Mouse (Mus musculus) midbrain, embryonic 16.5 days (tissue): ENCODE data around the gene Nifk. TPM values are rescaled to one million over a fixed set of nuclear protein-coding genes. Genes with fewer than 3 reads are reported as not detected.

Experiments used
- ATAC-seq: fragments of 200-750 bp; cut with Nextera tagmentation; 2 replicates; pipeline ENCODE4 v1.8.0; 2017; ENCODE audit warnings: moderate TSS enrichment
- H3K27ac ChIP-seq: fragments of 300-500 bp; sonication (generic); 2 replicates; pipeline ENCODE4 v1.5.1; 2014; ENCODE audit warnings: mild to moderate bottlenecking, low read length, mixed read lengths
- H3K27me3 ChIP-seq: fragments of 300-500 bp; sonication (generic); 2 replicates; pipeline ENCODE4 v1.6.1; 2014; ENCODE audit warnings: low read depth, low read length, mixed read lengths; ENCODE audit not compliant: control insufficient read depth, insufficient read depth
- H3K36me3 ChIP-seq: fragments of 300-500 bp; sonication (generic); 2 replicates; pipeline ENCODE4 v1.6.1; 2014; ENCODE audit warnings: mild to moderate bottlenecking, low read length, moderate library complexity, mixed read lengths; ENCODE audit not compliant: control insufficient read depth, insufficient read depth
- H3K4me1 ChIP-seq: fragments of 300-500 bp; sonication (generic); 2 replicates; pipeline ENCODE4 v1.6.1; 2014; ENCODE audit warnings: mild to moderate bottlenecking, low read length, mixed read lengths; ENCODE audit not compliant: control insufficient read depth, insufficient read depth
- H3K4me2 ChIP-seq: fragments of 300-500 bp; sonication (generic); 2 replicates; pipeline ENCODE4 v1.6.1; 2014; ENCODE audit warnings: mild to moderate bottlenecking, low read length, mixed read lengths
- H3K4me3 ChIP-seq: fragments of 300-500 bp; sonication (generic); 2 replicates; pipeline ENCODE4 v1.5.1; 2014; ENCODE audit warnings: low read depth, mild to moderate bottlenecking, low read length, moderate library complexity, mixed read lengths
- H3K9ac ChIP-seq: fragments of 300-500 bp; sonication (generic); 2 replicates; pipeline ENCODE4 v1.6.1; 2014; ENCODE audit warnings: low read depth, low read length, mixed read lengths
- H3K9me3 ChIP-seq: fragments of 300-500 bp; sonication (generic); replicated peaks from 2 replicates; pipeline ENCODE4 v1.6.1; 2014; ENCODE audit warnings: mild to moderate bottlenecking, low read length, mixed read lengths; ENCODE audit not compliant: control insufficient read depth, poor library complexity, severe bottlenecking
- WGBS: fragments of 180-500 bp; shearing (Covaris S2); extraction: QIAGEN DNeasy Blood & Tissue Kit; methylation state at CpG from one replicate; pipeline ENCODE4 v1.1.7; 2014; 5-methylcytosine and 5-hydroxymethylcytosine counted together
- polyA plus RNA-seq: library from polyadenylated mRNA; unstranded; fragments of >200 nt; fragmentation: Nextera tagmentation; extraction: Ambion mirVana; gene quantifications from 2 replicates; pipeline ENCODE4 v1.2.1, GENCODE M21; 2015

Nifk gene
- 70.7 and 71.4 TPM in 2 replicates for polyA plus RNA-seq

DNA sequence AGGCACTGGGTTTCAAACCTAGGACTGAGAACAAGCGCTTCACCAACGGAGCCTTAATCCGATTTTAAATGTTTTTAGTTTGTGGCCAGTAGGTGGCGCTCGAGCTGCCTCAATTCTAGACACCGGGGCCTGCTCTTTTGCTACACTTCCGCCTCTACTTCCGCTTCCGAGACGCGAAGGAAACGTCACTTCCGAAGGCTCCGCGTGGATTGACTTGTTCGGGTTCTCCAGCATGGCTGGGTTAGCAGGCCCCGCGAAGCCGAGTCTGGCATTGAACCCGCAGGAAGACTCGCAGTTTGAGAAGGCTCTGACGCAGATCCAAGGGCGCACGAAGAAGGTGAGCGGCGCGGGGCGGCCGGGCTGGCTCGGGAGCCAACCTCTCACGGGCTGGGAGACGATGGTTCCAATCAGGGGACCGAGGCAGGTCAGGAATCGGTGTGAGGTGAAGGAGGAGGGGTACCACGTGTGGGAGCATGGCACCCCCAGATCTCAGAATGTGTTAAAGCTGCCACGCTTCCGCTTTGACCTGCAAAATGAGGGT is at the start of gene Nifk:
TSS of gene Nifk (plus strand) at position 179 of the 541 bp plus-strand sequence.
- Histone ChIP-seq H3K4me2 (peak within 1 kb of the TSS; percentile 79), H3K36me3 (peaks cover 4% of the 10 kb centered on the region), H3K4me3 (peak within 1 kb of the TSS; percentile 84), H3K27ac (peak within 1 kb of the TSS; percentile 55; the same call in 1 of the 2 replicates), H3K27me3 (no peaks in the 10 kb centered on the region), H3K9ac (peak within 1 kb of the TSS; percentile 85), H3K9me3 (no peaks in the 10 kb centered on the region), H3K4me1 (peaks cover 12% of the 10 kb centered on the region)
- peak; percentile 96 for ATAC-seq
- WGBS, result 1% methylated on average over 37 of the region's 37 CpGs

DNA sequence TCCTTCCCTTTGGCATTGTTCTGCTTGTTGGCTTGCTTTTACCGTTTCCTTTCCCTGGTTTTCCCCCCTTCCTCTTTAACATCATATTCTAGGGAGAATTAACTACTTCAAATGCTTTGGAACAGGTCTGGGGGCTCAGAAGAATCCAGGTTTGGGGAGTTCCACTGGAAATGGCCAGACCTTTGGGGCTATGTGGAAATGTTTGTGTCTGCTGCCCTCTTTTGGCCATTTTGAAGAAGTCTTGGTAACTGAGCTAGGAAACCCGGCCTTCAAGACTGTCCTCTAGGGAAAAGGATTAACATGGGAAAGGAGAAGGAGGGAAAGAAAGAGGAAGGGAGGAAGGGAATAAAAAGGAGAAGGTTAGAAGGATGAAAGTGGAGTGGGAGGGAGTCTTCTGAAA is 46.5 kb upstream of the Nifk start:
- WGBS, result 10% methylated on average over 2 of the region's 2 CpGs
- ATAC-seq, result 0 out of 2 replicates have a peak, but pooled peaks have one; percentile 42
- no peak overlapping the region for H3K4me3 ChIP-seq

DNA sequence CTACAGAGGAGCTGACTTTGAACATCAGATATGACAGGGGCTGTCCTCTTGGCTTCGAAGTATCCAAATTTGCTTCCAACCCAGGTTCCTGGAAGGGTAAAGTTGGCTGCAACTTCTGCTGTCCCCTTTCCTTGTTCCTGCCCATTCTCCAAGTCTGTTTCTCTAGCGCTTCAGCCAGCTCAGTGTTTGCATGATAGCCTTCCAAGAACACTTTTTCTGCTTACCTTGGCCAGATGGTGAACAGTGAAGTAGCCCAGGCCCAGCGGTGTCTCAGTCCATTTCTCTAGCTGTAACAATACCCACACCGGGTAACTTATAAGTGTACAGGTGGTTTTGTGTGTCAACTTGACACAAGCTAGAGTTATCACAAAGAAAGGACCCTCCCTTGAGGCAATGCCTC is 29.3 kb upstream of the Nifk start:
- 90% methylated on average over 4 of the region's 4 CpGs for WGBS
- no peaks in the 10 kb centered on the region for H3K9me3 ChIP-seq
- no peak overlapping the region for H3K4me2 ChIP-seq
- peaks cover 19% of the 10 kb centered on the region for H3K36me3 ChIP-seq
- H3K9ac ChIP-seq, result no peak overlapping the region
- ATAC-seq, result no peak
- no peak overlapping the region for H3K27ac ChIP-seq
- no peaks in the 10 kb centered on the region for H3K4me1 ChIP-seq
- H3K27me3 ChIP-seq, result no peaks in the 10 kb centered on the region
- H3K4me3 ChIP-seq, result no peak overlapping the region

More for the DNA sequence above, 46.5 kb upstream of the Nifk start:
- H3K4me1 ChIP-seq, result no peaks in the 10 kb centered on the region
- no peaks in the 10 kb centered on the region for H3K9me3 ChIP-seq
- H3K27me3 ChIP-seq, result no peaks in the 10 kb centered on the region
- no peak overlapping the region for H3K4me2 ChIP-seq
- no peak overlapping the region for H3K9ac ChIP-seq
- no peaks in the 10 kb centered on the region for H3K36me3 ChIP-seq
- H3K27ac ChIP-seq, result no peak overlapping the region

DNA sequence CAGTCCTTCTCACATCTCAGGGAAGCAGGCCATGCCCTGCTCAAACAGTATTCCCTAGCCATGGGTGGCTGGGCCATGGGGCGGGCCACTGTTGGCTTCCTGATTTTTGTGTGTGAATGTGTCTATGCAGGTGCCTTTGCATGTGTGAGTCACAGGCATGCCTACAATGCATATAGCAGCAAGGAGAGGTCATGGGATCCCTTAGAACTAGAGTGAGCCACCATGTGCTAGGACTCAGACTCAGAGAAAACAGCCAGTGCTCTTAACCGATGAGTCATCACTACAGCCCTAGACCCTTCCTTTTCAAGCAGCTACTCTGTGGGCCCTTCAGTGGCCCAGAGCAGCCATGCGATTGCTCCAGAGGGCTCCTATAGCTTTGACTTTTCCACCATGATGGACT is 27.4 kb upstream of the Nifk start:
- peak; percentile 53 for ATAC-seq

DNA sequence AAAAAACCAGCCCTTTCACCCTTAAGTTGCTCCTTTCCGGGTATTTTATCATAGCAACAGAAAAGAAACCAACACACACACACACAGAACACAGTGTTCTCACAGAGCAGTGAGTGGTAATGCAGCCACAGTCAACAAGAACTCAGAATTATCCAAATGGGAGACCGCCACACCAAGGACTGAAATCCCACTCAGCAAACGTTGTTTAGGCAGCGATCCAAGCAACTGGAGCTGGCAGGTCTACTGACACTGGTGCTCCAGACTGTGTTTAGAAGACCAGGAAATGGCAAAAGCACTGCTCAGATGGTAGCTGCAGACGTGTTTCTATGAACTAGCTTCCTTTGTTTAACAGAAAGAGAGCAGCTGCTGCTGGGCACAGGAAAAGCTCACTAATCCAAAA is 26.8 kb upstream of the Nifk start:
- no peaks in the 10 kb centered on the region for H3K9me3 ChIP-seq
- no peaks in the 10 kb centered on the region for H3K27me3 ChIP-seq
- no peak overlapping the region for H3K4me2 ChIP-seq
- no peak overlapping the region for H3K9ac ChIP-seq
- no peak overlapping the region for H3K4me3 ChIP-seq
- no peaks in the 10 kb centered on the region for H3K4me1 ChIP-seq
- WGBS, result 63% methylated on average over 5 of the region's 5 CpGs
- H3K27ac ChIP-seq, result 0 out of 2 replicates have a peak overlapping the region, but pooled peaks have one; percentile 20
- H3K36me3 ChIP-seq, result peaks cover 38% of the 10 kb centered on the region
- ATAC-seq, result no peak

More for the DNA sequence above, 27.4 kb upstream of the Nifk start:
- Histone ChIP-seq H3K4me3 (no peak overlapping the region), H3K4me1 (no peaks in the 10 kb centered on the region), H3K36me3 (peaks cover 37% of the 10 kb centered on the region), H3K4me2 (no peak overlapping the region), H3K9ac (no peak overlapping the region), H3K27me3 (no peaks in the 10 kb centered on the region), H3K27ac (no peak overlapping the region), H3K9me3 (no peaks in the 10 kb centered on the region)
- whole genome bisulfite sequencing, result 98% methylated on average over 3 of the region's 3 CpGs

DNA sequence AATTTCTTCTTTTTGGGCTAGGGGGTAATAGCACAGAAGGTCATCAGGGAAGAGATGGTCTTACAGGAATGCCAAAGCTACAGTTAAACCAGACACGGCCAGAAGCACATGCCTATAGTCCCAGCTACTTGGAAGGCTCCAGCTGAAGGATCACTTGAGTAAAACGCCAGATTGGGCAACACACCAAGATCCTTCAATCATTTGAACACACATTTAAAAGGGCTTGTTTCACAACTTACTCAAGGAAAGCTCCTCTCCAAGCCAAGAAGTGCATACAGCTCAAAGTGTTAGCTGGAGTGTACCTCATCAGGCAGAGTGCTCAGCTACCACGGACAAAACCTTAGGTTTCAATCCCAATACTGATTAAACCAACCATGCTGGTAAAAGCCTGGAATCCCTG is 25.0 kb upstream of the Nifk start:
- Histone ChIP-seq H3K36me3 (peaks cover 47% of the 10 kb centered on the region), H3K27ac (no peak overlapping the region), H3K4me1 (no peaks in the 10 kb centered on the region), H3K4me3 (no peak overlapping the region), H3K9me3 (no peaks in the 10 kb centered on the region), H3K4me2 (no peak overlapping the region), H3K27me3 (no peaks in the 10 kb centered on the region), H3K9ac (no peak overlapping the region)
- ATAC-seq, result no peak
- 92% methylated on average over 3 of the region's 3 CpGs for WGBS

DNA sequence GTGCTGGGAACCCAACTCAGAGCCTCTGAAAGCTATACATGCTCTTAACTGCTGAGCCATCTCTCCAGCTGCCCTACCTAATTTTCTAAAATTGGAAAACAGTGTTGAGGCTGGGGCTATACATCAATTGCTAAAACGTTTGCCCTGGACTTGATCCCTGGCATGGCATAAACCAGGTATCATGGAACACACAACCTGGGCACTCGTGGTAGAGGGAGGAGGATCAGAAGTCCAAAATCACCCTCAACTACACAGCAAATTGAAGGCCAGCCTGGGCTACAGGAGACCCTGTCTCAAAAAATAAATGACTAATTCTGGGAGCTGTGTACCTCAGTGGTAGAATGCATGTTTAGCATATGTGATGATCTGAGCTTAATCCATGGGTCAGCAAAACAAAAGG is 23.9 kb upstream of the Nifk start:
- Histone ChIP-seq H3K4me1 (no peaks in the 10 kb centered on the region), H3K4me3 (no peak overlapping the region), H3K9ac (no peak overlapping the region), H3K4me2 (no peak overlapping the region), H3K27me3 (no peaks in the 10 kb centered on the region), H3K27ac (no peak overlapping the region), H3K36me3 (peaks cover 52% of the 10 kb centered on the region), H3K9me3 (no peaks in the 10 kb centered on the region)
- ATAC-seq, result no peak
- WGBS, result 96% methylated on average over 2 of the region's 2 CpGs

DNA sequence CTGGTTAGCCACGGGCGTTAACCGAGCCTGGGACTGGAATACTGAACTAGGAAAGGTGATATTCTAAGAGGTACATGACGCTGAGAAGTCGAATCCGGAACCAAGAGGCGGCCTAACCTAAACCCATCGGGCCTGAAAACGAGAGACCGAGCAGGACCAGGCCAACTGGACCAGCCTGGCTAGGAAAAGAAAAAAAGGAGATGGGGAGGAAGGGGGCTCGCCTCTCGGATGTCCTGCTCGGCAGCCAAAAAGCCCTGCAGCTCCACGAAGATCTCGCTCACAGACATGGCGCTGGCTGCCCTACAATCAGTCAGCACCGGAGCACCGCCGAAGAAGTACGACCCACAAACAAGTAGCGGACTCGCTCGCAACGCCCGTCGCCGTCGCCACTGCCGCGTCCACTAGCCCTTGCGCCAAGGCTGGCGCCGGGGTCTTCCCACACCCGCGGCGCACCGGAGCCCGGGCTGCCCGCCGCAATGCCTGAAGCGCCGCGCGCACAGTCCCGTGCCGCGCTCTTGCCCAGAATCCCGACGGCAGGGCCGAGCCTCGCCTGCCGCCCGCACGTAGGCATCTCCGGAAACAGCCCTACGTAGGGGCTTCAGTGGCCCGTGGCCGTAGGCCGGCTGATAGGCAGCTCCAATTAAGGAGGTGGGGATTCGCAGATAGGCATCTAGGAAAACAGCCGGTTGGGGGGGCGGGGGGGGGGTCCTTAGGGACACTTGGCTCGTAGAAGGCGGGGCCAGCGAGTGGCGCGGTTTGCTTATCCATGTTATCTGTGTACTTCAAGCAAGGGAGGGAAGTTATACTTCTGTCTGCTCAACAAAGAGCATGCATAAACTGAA is 10.6 kb upstream of the Nifk start:
- Histone ChIP-seq H3K9me3 (no peaks in the 10 kb centered on the region), H3K4me2 (peak overlapping the region; percentile 89), H3K4me3 (peak overlapping the region; percentile 87), H3K4me1 (peaks cover 16% of the 10 kb centered on the region), H3K27me3 (no peaks in the 10 kb centered on the region), H3K36me3 (0 out of 2 replicates have a peak, but pooled peaks cover 2% of the 10 kb centered on the region), H3K27ac (peak overlapping the region; percentile 91), H3K9ac (peak overlapping the region; percentile 88)
- WGBS, result under 1% methylated on average over 67 of the region's 67 CpGs
- peak; percentile 99 for ATAC-seq
